Mouse (Mus musculus): ENCODE measurements around the gene Nprl3. TPM values are rescaled to one million over a fixed set of nuclear protein-coding genes. Genes with fewer than 3 reads are reported as not detected.
"Not testable (repeated sequence)": the region's sequence is repeated elsewhere in the genome, so short reads cannot be mapped to it uniquely, and the experiment has no call there.

The Nprl3 gene
- total RNA-seq, 2 experiments from 2014 or later = 43.6 to 45.6 TPM

- no peak for DNase-seq (ENCODE audit: low spot score in 2 of 2)
These were observed 17.7 kb upstream of the Nprl3 start for GRCm38 (mm10) chr11:32285031-32285775.

- not testable (repeated sequence) for DNase-seq (ENCODE audit: low spot score in 2 of 2)
These were observed 17.1 kb upstream of the Nprl3 start for GRCm38 (mm10) chr11:32284582-32284981.

DNA sequence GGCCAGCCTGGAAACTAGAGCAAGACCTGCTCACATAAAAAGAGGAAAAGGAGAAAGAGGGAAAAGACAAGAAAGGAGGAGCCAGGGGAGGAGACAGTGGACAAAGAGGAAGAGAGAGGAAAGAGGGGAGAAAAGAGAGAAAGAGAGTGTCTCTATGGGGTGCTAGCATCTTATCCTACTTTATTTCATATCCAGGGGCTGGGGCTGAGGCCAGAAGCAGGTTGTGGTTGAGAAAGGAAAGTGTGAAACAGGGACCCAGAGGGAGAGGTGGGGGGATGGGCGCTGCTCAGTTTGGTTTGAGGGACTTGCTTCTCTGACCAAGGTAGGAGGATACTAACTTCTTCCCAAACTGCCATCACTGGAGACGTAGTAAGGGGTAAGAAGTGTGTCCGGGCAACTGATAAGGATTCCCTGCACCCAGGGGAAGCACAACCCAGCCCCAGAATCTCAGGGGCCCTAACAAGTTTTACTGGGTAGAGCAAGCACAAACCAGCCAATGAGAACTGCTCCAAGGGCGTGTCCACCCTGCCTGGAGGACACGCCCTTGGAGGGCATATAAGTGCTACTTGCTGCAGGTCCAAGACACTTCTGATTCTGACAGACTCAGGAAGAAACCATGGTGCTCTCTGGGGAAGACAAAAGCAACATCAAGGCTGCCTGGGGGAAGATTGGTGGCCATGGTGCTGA, 15.7 kb upstream of the Nprl3 start, which contains the start of gene Hba-a1:
Gene Hba-a1 (plus strand): TSS at position 421 of the 687 bp plus-strand sequence.
- DNase-seq (ENCODE audit: low spot score in 2 of 2) = not testable (repeated sequence)

GRCm38 (mm10) chr11:32281416-32282144, 14.1 kb upstream of the Nprl3 start:
- no peak for DNase-seq (ENCODE audit: low spot score in 2 of 2)

DNA sequence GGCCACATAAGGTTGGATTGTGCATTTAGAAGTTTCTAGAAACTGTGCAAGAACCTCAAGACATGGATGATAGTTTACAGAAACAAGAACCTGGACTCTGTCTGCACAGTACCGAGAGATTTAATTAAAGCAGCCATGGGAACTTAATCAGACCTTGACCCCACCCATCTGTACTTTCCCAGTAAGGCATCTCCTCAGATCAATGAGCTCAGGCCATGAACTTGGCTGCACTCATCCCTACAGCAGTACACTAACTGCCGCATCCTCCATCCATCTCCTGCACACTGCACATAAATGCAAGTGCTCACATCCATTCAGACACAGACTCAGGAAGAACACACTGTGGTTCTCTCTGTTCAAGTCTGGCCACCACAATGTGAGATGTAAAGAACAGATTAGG, 13.1 kb upstream of the Nprl3 start:
- DNase-seq (ENCODE audit: low spot score in 2 of 2) = no peak

DNA sequence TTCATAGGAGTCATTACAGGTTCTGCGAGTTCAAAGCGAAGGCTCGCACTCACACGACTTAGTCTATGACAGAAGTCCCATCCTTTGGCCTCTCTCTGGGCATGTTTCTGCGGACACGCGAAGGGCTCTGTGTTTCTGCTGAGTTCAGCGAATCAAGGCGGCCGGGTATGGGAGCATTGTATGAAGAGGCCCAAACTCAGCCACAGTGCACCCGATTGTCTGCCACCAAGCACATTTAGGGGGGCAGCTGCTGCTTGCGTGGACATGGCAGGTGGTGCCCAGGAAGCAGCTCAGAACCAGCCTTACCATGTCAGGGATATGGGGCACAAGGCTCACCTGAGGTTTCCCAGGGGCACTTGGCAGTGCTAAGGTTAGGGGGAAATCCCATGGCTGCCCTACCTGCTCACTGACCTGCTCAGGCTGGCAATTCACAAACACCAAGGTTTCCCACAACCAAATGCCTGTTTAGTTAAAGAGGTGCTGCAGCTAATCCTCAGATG, 11.0 kb upstream of the Nprl3 start:
- DNase-seq (ENCODE audit: low spot score in 2 of 2) = no peak

- no peak for DNase-seq (ENCODE audit: low spot score in 2 of 2)
These were observed 10.4 kb upstream of the Nprl3 start for GRCm38 (mm10) chr11:32277736-32278457.

DNA sequence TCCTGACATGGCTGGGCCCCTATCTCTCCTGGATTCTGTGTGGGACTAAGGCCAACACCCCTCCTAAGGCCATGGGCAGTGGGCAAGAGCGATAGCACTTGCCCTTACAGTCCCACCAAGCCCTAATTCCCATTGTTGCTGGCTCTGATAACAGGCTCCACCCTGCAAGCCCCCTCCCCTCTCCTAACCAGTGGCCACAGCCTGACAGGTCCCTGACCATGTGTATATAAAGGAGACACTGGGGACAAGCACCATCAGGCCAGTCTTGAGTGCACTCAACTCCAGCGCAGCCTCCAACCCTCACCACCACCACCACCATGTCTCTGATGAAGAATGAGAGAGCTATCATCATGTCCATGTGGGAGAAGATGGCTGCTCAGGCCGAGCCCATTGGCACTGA, 8.8 kb upstream of the Nprl3 start, which contains the start of gene Hba-x:
Gene Hba-x (plus strand): TSS at position 54 of the 400 bp plus-strand sequence.
- DNase-seq (ENCODE audit: low spot score in 2 of 2) = no peak

- DNase-seq (ENCODE audit: low spot score in 2 of 2) = no peak
These were observed 3.7 kb upstream of the Nprl3 start for GRCm38 (mm10) chr11:32271178-32271577.

DNA sequence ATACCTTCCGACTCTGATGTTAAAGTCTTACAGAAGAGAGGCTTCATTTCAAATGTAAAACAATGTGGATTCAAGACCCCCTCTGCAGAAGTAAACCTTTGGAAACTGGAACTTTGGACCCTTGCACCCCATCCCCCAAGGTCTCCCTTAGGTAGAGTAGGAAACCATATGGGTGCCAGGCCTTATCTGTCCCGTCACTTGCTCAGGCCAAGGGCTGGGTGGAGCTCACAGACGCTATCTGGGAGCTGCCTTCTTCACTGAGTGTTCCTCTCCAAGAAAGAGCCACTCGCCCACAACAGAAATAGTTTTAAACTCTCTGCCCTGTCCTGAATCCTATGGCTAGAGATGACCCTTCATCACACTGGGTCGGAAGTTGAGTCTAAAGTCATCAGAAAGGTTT, 1.4 kb upstream of the Nprl3 start:
- no peak for DNase-seq (ENCODE audit: low spot score in 2 of 2)

GRCm38 (mm10) chr11:32267964-32268363, 457 bp upstream of the Nprl3 start:
- DNase-seq (ENCODE audit: low spot score in 2 of 2) = no peak

DNA sequence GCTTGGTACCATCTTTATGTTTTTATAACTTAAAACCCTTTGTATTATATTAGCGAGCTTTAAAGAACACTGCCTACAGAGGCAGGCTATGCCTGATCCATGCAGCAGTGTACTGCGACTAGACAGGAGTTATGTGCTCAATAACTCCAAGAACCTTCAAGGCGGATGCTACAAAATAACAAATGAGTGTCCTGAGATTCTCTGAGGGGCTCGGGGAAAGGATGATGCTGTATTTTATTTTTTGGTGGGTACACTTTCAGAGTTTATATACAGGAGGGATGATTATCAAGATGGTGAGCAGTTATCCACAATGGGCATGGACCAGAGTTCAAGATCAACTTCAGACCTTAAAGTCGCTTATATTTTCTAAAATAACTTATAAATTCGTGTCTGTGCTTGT, 731 bp downstream of the Nprl3 start:
- DNase-seq (ENCODE audit: low spot score in 2 of 2) = no peak

DNA sequence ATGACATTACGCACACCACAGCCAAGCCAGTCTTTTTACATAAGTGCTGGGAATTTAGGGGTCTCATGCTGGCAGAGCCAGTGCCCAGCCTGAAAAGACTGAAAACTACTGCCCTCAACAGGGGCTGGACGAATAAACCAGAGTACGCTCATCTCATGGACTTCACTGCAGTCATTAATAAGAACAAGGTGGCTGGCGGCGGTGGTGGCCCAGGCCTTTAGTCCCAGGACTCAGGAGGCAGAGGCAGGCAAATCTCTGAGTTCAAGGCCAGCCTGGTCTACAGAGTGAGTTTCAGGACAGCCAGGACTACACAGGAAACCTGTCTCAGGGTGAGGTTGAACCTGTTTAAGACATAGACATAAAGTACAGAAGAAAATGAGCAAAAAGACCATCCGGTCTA, 1.3 kb downstream of the Nprl3 start:
- no peak for DNase-seq (ENCODE audit: low spot score in 2 of 2)

GRCm38 (mm10) chr11:32265117-32265738, 2.3 kb downstream of the Nprl3 start:
- no peak for DNase-seq (ENCODE audit: low spot score in 2 of 2)

DNA sequence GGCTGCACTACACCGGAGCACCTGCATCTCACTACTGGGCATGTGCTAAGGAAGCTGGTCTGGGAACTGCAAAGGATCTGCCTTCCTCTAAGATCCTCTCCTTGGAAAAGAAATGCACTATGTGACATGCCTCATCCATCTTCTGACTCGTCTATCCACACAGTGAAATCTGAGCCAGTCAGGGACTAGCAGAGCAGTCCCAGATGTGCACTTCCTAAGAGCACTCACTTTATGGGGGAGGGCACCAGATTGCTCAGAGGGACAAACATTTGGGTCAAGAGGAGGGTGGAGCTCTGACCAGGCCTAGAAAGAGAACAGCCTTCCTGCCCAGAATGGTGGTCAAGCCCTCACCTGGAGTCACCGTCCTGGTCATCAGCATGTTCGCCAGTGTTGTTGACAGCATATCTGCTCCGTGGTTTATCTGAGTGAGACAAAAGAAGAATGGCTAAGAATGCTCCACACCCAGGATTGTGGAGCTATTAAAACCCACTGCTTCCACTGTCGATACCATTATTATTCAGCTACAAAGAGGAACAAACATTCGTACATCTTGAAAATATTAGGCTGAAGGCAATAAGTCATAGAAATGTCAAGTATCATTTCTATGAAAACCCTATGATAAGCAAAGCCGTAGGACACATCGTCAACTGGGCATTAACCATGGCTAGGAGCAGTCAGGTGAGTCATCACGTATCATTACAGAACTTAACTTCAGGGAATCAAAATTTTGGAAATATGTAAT, 4.7 kb downstream of the Nprl3 start:
- no peak for DNase-seq (ENCODE audit: low spot score in 2 of 2)

- DNase-seq (ENCODE audit: low spot score in 2 of 2) = no peak
These were observed 10.9 kb downstream of the Nprl3 start for GRCm38 (mm10) chr11:32256566-32256965.

GRCm38 (mm10) chr11:32256146-32256545, 11.4 kb downstream of the Nprl3 start:
- no peak for DNase-seq (ENCODE audit: low spot score in 2 of 2)

GRCm38 (mm10) chr11:32253121-32253520, 14.4 kb downstream of the Nprl3 start:
- DNase-seq (ENCODE audit: low spot score in 2 of 2) = no peak

- no peak for DNase-seq (ENCODE audit: low spot score in 2 of 2)
These were observed 16.4 kb downstream of the Nprl3 start for GRCm38 (mm10) chr11:32250880-32251763.

Data from left cerebral cortex, adult 18-20 months (tissue).